Mouse (Mus musculus) hindbrain, postnatal 0 days (tissue): ENCODE results near the gene Spata22. TPM values are rescaled to one million over a fixed set of nuclear protein-coding genes. Genes with fewer than 3 reads are reported as not detected.
A peak's percentile ranks its signal among the peaks of the same experiment; 100 is the strongest.

Source experiments
- ATAC-seq: fragments of 200-750 bp; cut with Nextera tagmentation; 2 replicates; pipeline ENCODE4 v1.8.0; 2017; ENCODE audit warnings: mild to moderate bottlenecking, moderate TSS enrichment, moderate library complexity
- DNase-seq: peaks from one replicate; pipeline ENCODE4 v3.0.0-alpha.2; 2015; ENCODE audit warnings: low spot score
- H3K27ac ChIP-seq: fragments of 300-500 bp; sonication (generic); 2 replicates; pipeline ENCODE4 v1.5.1; 2014; ENCODE audit warnings: mild to moderate bottlenecking
- H3K27me3 ChIP-seq: fragments of 300-500 bp; sonication (generic); 2 replicates; pipeline ENCODE4 v1.6.1; 2014; ENCODE audit warnings: low read length, mixed read lengths; ENCODE audit not compliant: insufficient read depth
- H3K36me3 ChIP-seq: fragments of 300-500 bp; sonication (generic); 2 replicates; pipeline ENCODE4 v1.6.1; 2014; ENCODE audit warnings: low read length, mixed read lengths; ENCODE audit not compliant: insufficient read depth
- H3K4me1 ChIP-seq: fragments of 300-500 bp; sonication (generic); 2 replicates; pipeline ENCODE4 v1.6.1; 2014; ENCODE audit warnings: antibody characterized with exemption, low read length, mixed read lengths; ENCODE audit not compliant: insufficient read depth
- H3K4me2 ChIP-seq: fragments of 300-500 bp; sonication (generic); 2 replicates; pipeline ENCODE4 v1.6.1; 2014; ENCODE audit warnings: low read depth, mild to moderate bottlenecking, low read length, moderate library complexity, mixed read lengths
- H3K4me3 ChIP-seq: fragments of 300-500 bp; sonication (generic); 2 replicates; pipeline ENCODE4 v1.5.1; 2014; ENCODE audit warnings: low read length
- H3K9ac ChIP-seq: fragments of 300-500 bp; sonication (generic); replicated peaks from 2 replicates; pipeline ENCODE4 v1.6.1; 2014; ENCODE audit warnings: mild to moderate bottlenecking, low read length, moderate library complexity, mixed read lengths
- H3K9me3 ChIP-seq: fragments of 300-500 bp; sonication (generic); 2 replicates; pipeline ENCODE4 v1.6.1; 2016; ENCODE audit warnings: low read length, mixed read lengths
- CTCF ChIP-seq: IDR thresholded peaks from 2 replicates; pipeline ENCODE4 v1.5.1; 2016; ENCODE audit warnings: antibody characterized with exemption, control low read depth, low read depth
- WGBS: fragments of 180-500 bp; shearing (Covaris S2); extraction: QIAGEN DNeasy Blood & Tissue Kit; methylation state at CpG from one replicate; pipeline ENCODE4 v1.1.7; 2014; 5-methylcytosine and 5-hydroxymethylcytosine counted together
- polyA plus RNA-seq: library from polyadenylated mRNA; unstranded; fragments of >200 nt; fragmentation: Nextera tagmentation; extraction: Ambion mirVana; gene quantifications from 2 replicates; pipeline ENCODE4 v1.2.1, GENCODE M21; 2015
- total RNA-seq: library from RNA; depleted of rRNA; stranded (reverse); fragments of >200 nt; gene quantifications from 2 replicates; pipeline ENCODE4 v1.2.3, GENCODE M21; 2014; rRNA removed

Gene Spata22
- not detected in 2 replicates for total RNA-seq
- 0.33 and 0.34 TPM in 2 replicates for polyA plus RNA-seq

DNA sequence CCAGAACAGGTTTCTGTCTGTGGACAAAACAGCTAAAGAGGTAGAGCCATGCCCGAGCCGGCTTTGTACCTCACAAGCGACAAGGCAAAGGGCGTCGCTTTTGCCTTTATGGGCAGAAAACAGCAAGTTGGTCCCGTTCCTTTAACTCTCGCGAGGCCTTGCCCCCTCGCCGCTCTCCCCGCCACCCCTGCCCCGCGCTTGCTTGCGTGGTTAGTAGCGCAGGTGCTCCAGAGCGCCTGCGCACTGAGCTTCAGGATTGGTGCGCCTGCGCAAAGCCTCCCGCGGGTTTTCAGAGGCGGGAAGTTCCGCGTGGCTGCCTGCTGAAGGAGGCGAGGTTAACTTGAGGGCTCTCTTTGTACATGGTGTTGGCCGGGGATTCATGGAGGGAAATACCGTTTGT, at the start of gene Spata22, which contains the start of the genes Aspa and Gm49340:
Spata22 (plus strand) TSS at position 300 of the 400 bp plus-strand sequence.
Aspa (minus strand) TSS at position 155 of the 400 bp plus-strand sequence.
Gm49340 (plus strand) TSS at position 300 of the 400 bp plus-strand sequence.
- ATAC-seq (no peak), DNase-seq (no peak)
- no peak within 1 kb of the TSS for H3K4me2 ChIP-seq
- H3K9ac ChIP-seq, result no peak within 1 kb of the TSS
- no peak within 1 kb of the TSS for H3K27ac ChIP-seq
- H3K4me1 ChIP-seq, result no peaks in the 10 kb centered on the region
- no peaks in the 10 kb centered on the region for H3K36me3 ChIP-seq
- H3K27me3 ChIP-seq, result no peaks in the 10 kb centered on the region
- WGBS, result 83% methylated on average over 27 of the region's 27 CpGs
- TF ChIP-seq CTCF, result no peak
- H3K4me3 ChIP-seq, result no peak within 1 kb of the TSS
- no peaks in the 10 kb centered on the region for H3K9me3 ChIP-seq

DNA sequence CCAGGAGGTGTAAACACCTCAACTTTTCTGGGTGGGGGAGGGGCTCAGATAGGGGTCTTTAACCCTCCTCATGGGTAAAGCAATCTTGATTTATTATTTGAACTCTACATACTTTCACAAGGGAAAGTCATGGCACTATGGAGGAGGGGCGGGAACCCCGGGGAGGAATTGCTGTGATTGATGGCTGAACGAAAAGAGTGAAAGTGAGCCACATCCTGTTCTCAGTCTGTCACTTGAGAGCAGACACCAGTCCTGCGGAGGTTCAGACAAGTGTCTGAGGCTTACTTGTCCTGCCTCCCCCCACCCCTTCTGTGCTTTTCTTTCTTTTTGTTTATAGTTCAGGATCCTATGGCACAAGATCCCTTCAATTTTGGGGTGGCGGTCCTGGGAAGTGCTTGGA, 48.8 kb upstream of the Spata22 start:
- H3K36me3 ChIP-seq, result no peaks in the 10 kb centered on the region
- no peak for TF ChIP-seq CTCF
- ATAC-seq (no peak), DNase-seq (no peak)
- no peaks in the 10 kb centered on the region for H3K9me3 ChIP-seq
- H3K27ac ChIP-seq, result no peak overlapping the region
- no peak overlapping the region for H3K9ac ChIP-seq
- no peaks in the 10 kb centered on the region for H3K4me1 ChIP-seq
- WGBS, result 53% methylated on average over 5 of the region's 5 CpGs
- H3K27me3 ChIP-seq, result no peaks in the 10 kb centered on the region
- peak overlapping the region; percentile 50; the same call in 1 of the 2 replicates for H3K4me2 ChIP-seq
- H3K4me3 ChIP-seq, result no peak overlapping the region

DNA sequence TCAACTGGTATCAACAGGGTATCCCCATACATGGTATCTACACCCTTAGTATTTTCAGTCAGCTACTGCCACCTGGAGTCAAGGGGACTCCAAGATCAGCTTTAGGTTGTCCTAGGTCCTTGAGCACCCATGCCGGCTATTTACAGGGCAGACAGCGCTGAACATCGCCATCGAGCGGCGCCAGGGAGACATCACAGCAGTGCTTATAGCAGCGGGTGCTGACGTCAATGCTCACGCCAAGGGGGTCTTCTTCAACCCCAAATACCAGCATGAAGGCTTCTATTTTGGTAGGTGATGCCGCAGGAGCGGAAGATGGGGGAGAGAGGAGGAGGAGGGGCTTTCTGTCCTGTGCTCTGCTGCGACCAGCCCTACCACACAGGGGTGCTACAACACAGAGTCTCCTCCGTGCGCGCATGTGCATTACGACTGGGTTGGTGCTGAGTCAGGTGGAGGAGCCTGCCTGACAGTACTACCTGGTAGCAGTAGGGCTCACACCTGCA, 48.0 kb upstream of the Spata22 start:
- Histone ChIP-seq H3K27me3 (no peaks in the 10 kb centered on the region), H3K4me2 (peak overlapping the region; percentile 50), H3K4me3 (peak overlapping the region; percentile 34), H3K9ac (peak overlapping the region; percentile 46), H3K27ac (peak overlapping the region; percentile 51; the same call in 1 of the 2 replicates), H3K36me3 (no peaks in the 10 kb centered on the region), H3K4me1 (no peaks in the 10 kb centered on the region), H3K9me3 (no peaks in the 10 kb centered on the region)
- ATAC-seq, result peak; percentile 97
- TF ChIP-seq CTCF, result peak; percentile 79
- peak; percentile 85 for DNase-seq
- 3% methylated on average over 16 of the region's 16 CpGs for WGBS

DNA sequence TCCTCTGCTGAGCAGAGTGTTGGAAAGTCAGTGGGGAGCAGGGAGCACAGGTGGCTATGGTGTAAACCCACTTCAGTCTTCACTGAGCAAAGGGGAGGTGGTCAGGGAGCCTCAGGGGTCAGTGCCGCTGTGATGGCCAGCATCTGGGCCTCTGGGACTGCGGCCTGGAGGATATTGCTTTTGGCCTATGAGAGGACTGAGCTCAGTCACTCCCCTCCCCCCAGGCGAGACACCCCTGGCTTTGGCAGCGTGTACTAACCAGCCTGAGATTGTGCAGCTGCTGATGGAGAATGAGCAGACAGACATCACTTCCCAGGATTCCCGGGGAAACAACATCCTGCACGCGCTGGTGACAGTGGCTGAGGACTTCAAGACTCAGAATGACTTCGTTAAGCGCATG, 46.2 kb upstream of the Spata22 start:
- no peaks in the 10 kb centered on the region for H3K27me3 ChIP-seq
- no peak overlapping the region for H3K4me2 ChIP-seq
- DNase-seq (no peak), ATAC-seq (no peak)
- H3K4me3 ChIP-seq, result no peak overlapping the region
- no peaks in the 10 kb centered on the region for H3K36me3 ChIP-seq
- H3K9ac ChIP-seq, result no peak overlapping the region
- no peaks in the 10 kb centered on the region for H3K4me1 ChIP-seq
- WGBS, result 72% methylated on average over 9 of the region's 9 CpGs
- no peak overlapping the region for H3K27ac ChIP-seq
- no peak for TF ChIP-seq CTCF
- H3K9me3 ChIP-seq, result no peaks in the 10 kb centered on the region

DNA sequence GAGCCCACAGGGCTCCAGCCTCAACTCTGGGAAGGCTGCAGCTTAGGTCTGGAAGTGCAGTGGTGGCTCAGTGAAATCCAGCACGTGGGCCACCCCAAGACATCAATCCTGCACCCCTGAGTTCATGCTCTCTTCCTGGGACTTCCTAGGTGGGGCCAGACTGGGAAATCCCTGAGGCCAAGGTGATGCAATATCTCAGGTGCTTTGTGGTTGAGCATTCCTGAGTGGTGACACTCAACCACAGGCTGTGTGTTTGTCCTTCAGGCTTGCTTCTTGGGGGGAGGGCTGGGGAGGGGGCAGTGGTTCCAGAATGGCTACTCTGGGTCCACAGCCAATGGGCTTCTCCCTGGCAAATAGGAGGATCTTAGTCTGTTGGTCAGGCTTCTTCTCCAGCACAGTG, 45.6 kb upstream of the Spata22 start:
- H3K4me3 ChIP-seq, result no peak overlapping the region
- no peak for TF ChIP-seq CTCF
- ATAC-seq (no peak), DNase-seq (no peak)
- 60% methylated on average over 1 of the region's 1 CpGs for WGBS
- no peaks in the 10 kb centered on the region for H3K27me3 ChIP-seq
- no peak overlapping the region for H3K27ac ChIP-seq
- H3K9ac ChIP-seq, result no peak overlapping the region
- H3K4me1 ChIP-seq, result no peaks in the 10 kb centered on the region
- H3K4me2 ChIP-seq, result no peak overlapping the region
- no peaks in the 10 kb centered on the region for H3K36me3 ChIP-seq
- no peaks in the 10 kb centered on the region for H3K9me3 ChIP-seq

DNA sequence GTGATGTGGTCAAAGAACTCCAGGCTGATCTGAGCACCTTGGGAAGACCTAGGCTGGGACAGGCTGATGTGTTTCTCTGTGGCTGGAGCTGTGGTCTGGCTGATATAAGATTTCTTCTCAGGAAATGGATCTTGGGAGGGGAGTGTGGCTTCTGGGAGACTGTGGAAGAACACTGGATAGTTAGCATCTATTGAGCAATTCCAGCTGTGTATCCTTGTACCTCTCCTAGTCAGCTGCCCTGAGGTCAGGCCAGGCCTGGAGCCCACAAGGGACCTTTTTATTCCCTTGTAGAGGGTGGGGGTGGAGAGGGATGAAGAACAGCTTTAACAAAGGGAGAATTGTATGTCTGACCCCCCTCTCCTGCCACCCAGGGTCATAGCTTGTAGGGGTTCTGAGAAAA, 45.2 kb upstream of the Spata22 start:
- TF ChIP-seq CTCF, result no peak
- ATAC-seq, result no peak

DNA sequence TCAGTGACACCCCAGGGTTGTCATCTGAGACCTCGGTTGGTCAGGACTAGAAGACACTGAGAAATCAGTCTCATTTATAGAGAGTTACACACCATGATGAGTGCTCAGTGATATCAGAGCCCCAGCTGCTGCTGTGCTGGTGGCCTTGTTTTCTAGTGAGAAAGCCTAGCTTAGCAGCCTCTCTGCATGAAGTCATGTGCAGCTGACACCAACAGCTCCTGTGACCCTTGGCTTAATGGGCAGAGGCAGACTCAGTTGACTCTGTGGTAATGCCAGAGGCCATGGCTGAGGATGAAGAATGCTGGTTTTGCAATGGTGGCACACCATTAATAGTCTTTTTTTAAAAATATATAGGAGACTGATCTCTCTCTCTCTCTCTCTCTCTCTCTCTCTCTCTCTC, 39.9 kb upstream of the Spata22 start:
- no peak overlapping the region for H3K9ac ChIP-seq
- H3K9me3 ChIP-seq, result no peaks in the 10 kb centered on the region
- H3K36me3 ChIP-seq, result no peaks in the 10 kb centered on the region
- no peak overlapping the region for H3K27ac ChIP-seq
- H3K27me3 ChIP-seq, result no peaks in the 10 kb centered on the region
- H3K4me1 ChIP-seq, result no peaks in the 10 kb centered on the region
- ATAC-seq (no peak), DNase-seq (no peak)
- no peak for TF ChIP-seq CTCF
- no peak overlapping the region for H3K4me2 ChIP-seq
- 89% methylated on average over 1 of the region's 1 CpGs for WGBS
- no peak overlapping the region for H3K4me3 ChIP-seq

More for the DNA sequence above, 45.2 kb upstream of the Spata22 start:
- Histone ChIP-seq H3K27ac (no peak overlapping the region), H3K4me2 (no peak overlapping the region), H3K9me3 (no peaks in the 10 kb centered on the region), H3K9ac (no peak overlapping the region), H3K27me3 (no peaks in the 10 kb centered on the region), H3K4me3 (no peak overlapping the region), H3K36me3 (no peaks in the 10 kb centered on the region), H3K4me1 (no peaks in the 10 kb centered on the region)
- DNase-seq, result no peak
